Mouse (Mus musculus): ENCODE measurements at regions not wholly inside any gene's neighbourhood (a gene's known extent, or its start where the extent isn't known, plus 50 kb on each side); places are given as distances from the start of the nearest gene placed in this dataset.

- H3K4me3 ChIP-seq (ENCODE audit: low read depth, low read length) = no peak overlapping the region
- H3K9ac ChIP-seq (ENCODE audit: low read depth, low read length) = no peak overlapping the region
- 39% methylated on average over 2 of the region's 2 CpGs for WGBS
- no peak for ATAC-seq
- no peaks in the 10 kb centered on the region for H3K9me3 ChIP-seq (ENCODE audit: control insufficient read depth)
- no peak overlapping the region for H3K27ac ChIP-seq (ENCODE audit: low read depth, low read length)
- H3K36me3 ChIP-seq (ENCODE audit: control insufficient read depth, insufficient read depth) = no peaks in the 10 kb centered on the region
- no peaks in the 10 kb centered on the region for H3K4me1 ChIP-seq (replicated peaks; ENCODE audit: control insufficient read depth, insufficient read depth, low read length)
- H3K4me2 ChIP-seq (replicated peaks; ENCODE audit: low read depth) = no peak overlapping the region
- TF ChIP-seq CTCF (IDR thresholded peaks at IDR 0.05; ENCODE audit: low read depth) = no peak
- no peaks in the 10 kb centered on the region for H3K27me3 ChIP-seq (replicated peaks; ENCODE audit: control insufficient read depth, insufficient read depth, low read length)
Observed at GRCm38 (mm10) chr10:38886441-38886840, 64.9 kb upstream of the Rfpl4b start.

- Histone ChIP-seq H3K9me3 (ENCODE audit: control insufficient read depth) (no peaks in the 10 kb centered on the region), H3K36me3 (ENCODE audit: control insufficient read depth, insufficient read depth) (no peaks in the 10 kb centered on the region), H3K27ac (ENCODE audit: low read depth, low read length) (no peak overlapping the region), H3K4me1 (replicated peaks; ENCODE audit: control insufficient read depth, insufficient read depth, low read length) (no peaks in the 10 kb centered on the region), H3K4me2 (replicated peaks; ENCODE audit: low read depth) (no peak overlapping the region), H3K4me3 (ENCODE audit: low read depth, low read length) (no peak overlapping the region), H3K27me3 (replicated peaks; ENCODE audit: control insufficient read depth, insufficient read depth, low read length) (no peaks in the 10 kb centered on the region), H3K9ac (ENCODE audit: low read depth, low read length) (no peak overlapping the region)
- TF ChIP-seq CTCF (IDR thresholded peaks at IDR 0.05; ENCODE audit: low read depth) = no peak
- WGBS = 83% methylated on average over 9 of the region's 9 CpGs
- ATAC-seq = no peak
Observed at GRCm38 (mm10) chr10:38887896-38888295, 66.3 kb upstream of the Rfpl4b start.

- WGBS = 46% methylated on average over 1 of the region's 1 CpGs
- H3K36me3 ChIP-seq (ENCODE audit: control insufficient read depth, insufficient read depth) = no peaks in the 10 kb centered on the region
- H3K4me2 ChIP-seq (replicated peaks; ENCODE audit: low read depth) = no peak overlapping the region
- no peaks in the 10 kb centered on the region for H3K9me3 ChIP-seq (ENCODE audit: control insufficient read depth)
- no peak overlapping the region for H3K4me3 ChIP-seq (ENCODE audit: low read depth, low read length)
- no peaks in the 10 kb centered on the region for H3K27me3 ChIP-seq (replicated peaks; ENCODE audit: control insufficient read depth, insufficient read depth, low read length)
- no peak overlapping the region for H3K27ac ChIP-seq (ENCODE audit: low read depth, low read length)
- TF ChIP-seq CTCF (IDR thresholded peaks at IDR 0.05; ENCODE audit: low read depth) = no peak
- H3K9ac ChIP-seq (ENCODE audit: low read depth, low read length) = no peak overlapping the region
- H3K4me1 ChIP-seq (replicated peaks; ENCODE audit: control insufficient read depth, insufficient read depth, low read length) = no peaks in the 10 kb centered on the region
- no peak for ATAC-seq
Observed at GRCm38 (mm10) chr10:38894706-38895105, 70.6 kb upstream of the Lama4 start.

- Histone ChIP-seq H3K27me3 (replicated peaks; ENCODE audit: control insufficient read depth, insufficient read depth, low read length) (no peaks in the 10 kb centered on the region), H3K27ac (ENCODE audit: low read depth, low read length) (no peak overlapping the region), H3K9me3 (ENCODE audit: control insufficient read depth) (no peaks in the 10 kb centered on the region), H3K36me3 (ENCODE audit: control insufficient read depth, insufficient read depth) (no peaks in the 10 kb centered on the region), H3K4me3 (ENCODE audit: low read depth, low read length) (no peak overlapping the region), H3K4me1 (replicated peaks; ENCODE audit: control insufficient read depth, insufficient read depth, low read length) (no peaks in the 10 kb centered on the region), H3K9ac (ENCODE audit: low read depth, low read length) (no peak overlapping the region), H3K4me2 (replicated peaks; ENCODE audit: low read depth) (no peak overlapping the region)
- ATAC-seq = no peak
- 74% methylated on average over 3 of the region's 3 CpGs for WGBS
- no peak for TF ChIP-seq CTCF (IDR thresholded peaks at IDR 0.05; ENCODE audit: low read depth)
Observed at GRCm38 (mm10) chr10:38895656-38896055, 69.7 kb upstream of the Lama4 start.

GRCm38 (mm10) chr10:38897573-38897972 lies 67.7 kb upstream of the Lama4 start:
- Histone ChIP-seq H3K27ac (ENCODE audit: low read depth, low read length) (no peak overlapping the region), H3K9ac (ENCODE audit: low read depth, low read length) (no peak overlapping the region), H3K4me3 (ENCODE audit: low read depth, low read length) (no peak overlapping the region), H3K9me3 (ENCODE audit: control insufficient read depth) (no peaks in the 10 kb centered on the region), H3K36me3 (ENCODE audit: control insufficient read depth, insufficient read depth) (no peaks in the 10 kb centered on the region), H3K4me1 (replicated peaks; ENCODE audit: control insufficient read depth, insufficient read depth, low read length) (no peaks in the 10 kb centered on the region), H3K4me2 (replicated peaks; ENCODE audit: low read depth) (no peak overlapping the region), H3K27me3 (replicated peaks; ENCODE audit: control insufficient read depth, insufficient read depth, low read length) (no peaks in the 10 kb centered on the region)
- no peak for ATAC-seq
- TF ChIP-seq CTCF (IDR thresholded peaks at IDR 0.05; ENCODE audit: low read depth) = no peak
- WGBS = 71% methylated on average over 5 of the region's 5 CpGs

GRCm38 (mm10) chr10:38906121-38906520 lies 59.2 kb upstream of the Lama4 start:
- no peak for TF ChIP-seq CTCF (IDR thresholded peaks at IDR 0.05; ENCODE audit: low read depth)
- Histone ChIP-seq H3K9me3 (ENCODE audit: control insufficient read depth) (no peaks in the 10 kb centered on the region), H3K4me3 (ENCODE audit: low read depth, low read length) (no peak overlapping the region), H3K4me1 (replicated peaks; ENCODE audit: control insufficient read depth, insufficient read depth, low read length) (0 out of 2 replicates have a peak, but pooled peaks cover 7% of the 10 kb centered on the region), H3K4me2 (replicated peaks; ENCODE audit: low read depth) (no peak overlapping the region), H3K36me3 (ENCODE audit: control insufficient read depth, insufficient read depth) (no peaks in the 10 kb centered on the region), H3K27me3 (replicated peaks; ENCODE audit: control insufficient read depth, insufficient read depth, low read length) (no peaks in the 10 kb centered on the region), H3K9ac (ENCODE audit: low read depth, low read length) (no peak overlapping the region), H3K27ac (ENCODE audit: low read depth, low read length) (no peak overlapping the region)
- ATAC-seq = no peak
- 63% methylated on average over 3 of the region's 3 CpGs for WGBS

GRCm38 (mm10) chr10:38907835-38908234 lies 57.5 kb upstream of the Lama4 start:
- WGBS = 68% methylated on average over 2 of the region's 2 CpGs
- TF ChIP-seq CTCF (IDR thresholded peaks at IDR 0.05; ENCODE audit: low read depth) = no peak
- no peak for ATAC-seq

More at GRCm38 (mm10) chr10:38907835-38908234, 57.5 kb upstream of the Lama4 start:
- Histone ChIP-seq H3K9ac (ENCODE audit: low read depth, low read length) (no peak overlapping the region), H3K4me1 (replicated peaks; ENCODE audit: control insufficient read depth, insufficient read depth, low read length) (0 out of 2 replicates have a peak, but pooled peaks cover 7% of the 10 kb centered on the region), H3K9me3 (ENCODE audit: control insufficient read depth) (no peaks in the 10 kb centered on the region), H3K4me3 (ENCODE audit: low read depth, low read length) (no peak overlapping the region), H3K36me3 (ENCODE audit: control insufficient read depth, insufficient read depth) (no peaks in the 10 kb centered on the region), H3K27ac (ENCODE audit: low read depth, low read length) (peak overlapping the region; percentile 22; the same call in 1 of the 2 replicates), H3K27me3 (replicated peaks; ENCODE audit: control insufficient read depth, insufficient read depth, low read length) (no peaks in the 10 kb centered on the region), H3K4me2 (replicated peaks; ENCODE audit: low read depth) (no peak overlapping the region)
